Mouse (Mus musculus) heart, postnatal 36 days (tissue): ENCODE data around the gene Art3. TPM values are rescaled to one million over a fixed set of nuclear protein-coding genes. Genes with fewer than 3 reads are reported as not detected.
A peak's percentile ranks its signal among the peaks of the same experiment; 100 is the strongest.
"Not testable (repeated sequence)": the region's sequence is repeated elsewhere in the genome, so short reads cannot be mapped to it uniquely, and the experiment has no call there.

Source experiments
- DNase-seq, 2 experiments: peaks; one replicate each; pipeline ENCODE4 v3.0.0; 2021 to 2022
- intact Hi-C: fragments of 180-260 bp; cut with DNase I; formaldehyde crosslinking; loops from one replicate; pipeline ENCODE4 v1.15.1; 2025
- total RNA-seq, 2 experiments: library from RNA; stranded (reverse); gene quantifications; 2 replicates each; pipeline ENCODE4 v1.2.3; 2021

Gene Art3
- total RNA-seq, 2 experiments from 2014 or later, result 751 to 829 TPM

DNA sequence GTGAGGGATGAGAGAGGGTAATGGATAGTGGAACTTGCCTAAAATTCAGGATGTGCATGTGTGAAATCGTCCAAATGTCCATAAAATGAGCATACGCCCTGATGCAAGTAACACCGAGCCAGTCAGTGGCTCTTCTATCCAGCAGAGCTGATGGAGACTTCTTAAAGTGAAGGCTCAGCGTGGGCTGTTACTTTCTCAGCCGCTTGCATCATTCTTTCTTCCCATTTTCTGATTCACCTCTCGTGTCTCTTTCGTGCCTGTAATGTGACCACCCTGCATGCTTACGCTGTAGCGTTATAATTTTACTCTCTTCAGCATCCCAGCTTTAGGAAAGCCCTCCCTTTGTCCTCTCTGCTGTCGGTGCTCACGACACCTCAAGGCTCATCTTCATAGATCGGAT, 505 bp upstream of the Art3 start:
- intact Hi-C loops, result loop anchor here (2.0 kb wide), 1 partner anchor 18 kb away; the partner anchor contains the start of gene Cxcl10

DNA sequence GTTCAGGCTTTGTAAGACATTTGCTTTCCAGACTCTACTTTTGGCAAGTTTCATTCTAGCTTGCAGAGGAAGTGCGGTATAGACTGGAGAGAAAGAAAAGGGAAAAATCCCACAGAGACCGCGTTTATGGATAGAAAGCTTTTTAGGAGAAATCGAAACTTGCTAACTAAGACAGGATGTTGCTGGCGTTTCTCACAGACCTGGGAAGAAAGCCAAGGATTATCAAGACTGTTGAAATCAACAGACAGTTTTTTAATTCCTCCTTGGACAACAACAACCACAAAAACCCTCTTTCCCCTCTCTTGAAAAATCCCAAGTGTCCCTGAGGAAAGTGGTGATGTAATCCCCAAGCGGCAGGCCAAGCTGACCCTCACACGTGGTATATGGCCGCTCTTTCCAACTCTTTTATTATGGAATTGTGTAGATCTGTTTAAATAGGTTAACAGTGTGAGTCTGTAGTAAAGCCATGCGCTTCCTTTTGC, 773 bp downstream of the Art3 start:
- DNase-seq, result peak; percentile 53 to 65
- intact Hi-C loops, result loop anchor here (2.0 kb wide), 1 partner anchor 20 kb away; no protein-coding TSS in a partner anchor

More for the DNA sequence above, 505 bp upstream of the Art3 start:
- no peak for DNase-seq

DNA sequence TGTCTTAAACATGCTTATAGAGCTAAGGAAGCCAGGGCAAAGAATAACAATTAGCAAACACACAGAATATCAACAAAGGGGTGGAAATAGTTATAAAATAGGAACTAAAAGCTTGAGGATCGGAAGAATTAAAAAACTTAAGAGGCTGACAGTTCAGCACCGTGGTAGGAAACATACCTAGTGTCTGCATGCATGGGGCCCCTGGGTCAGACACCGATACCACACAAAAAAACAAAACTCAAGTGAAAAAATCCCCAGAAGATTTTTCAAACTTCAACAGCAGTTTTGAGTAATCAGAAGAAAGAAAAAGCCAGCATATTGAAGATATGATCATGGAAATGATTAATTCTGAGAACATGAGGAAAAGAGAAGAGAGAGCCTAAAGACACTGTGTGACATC, 5.1 kb downstream of the Art3 start:
- DNase-seq, result no peak
- intact Hi-C loops, result no loop called here

GRCm38 (mm10) chr5:92340606-92341005, 9.0 kb downstream of the Art3 start:
- intact Hi-C loops, result no loop called here
- DNase-seq, result no peak

DNA sequence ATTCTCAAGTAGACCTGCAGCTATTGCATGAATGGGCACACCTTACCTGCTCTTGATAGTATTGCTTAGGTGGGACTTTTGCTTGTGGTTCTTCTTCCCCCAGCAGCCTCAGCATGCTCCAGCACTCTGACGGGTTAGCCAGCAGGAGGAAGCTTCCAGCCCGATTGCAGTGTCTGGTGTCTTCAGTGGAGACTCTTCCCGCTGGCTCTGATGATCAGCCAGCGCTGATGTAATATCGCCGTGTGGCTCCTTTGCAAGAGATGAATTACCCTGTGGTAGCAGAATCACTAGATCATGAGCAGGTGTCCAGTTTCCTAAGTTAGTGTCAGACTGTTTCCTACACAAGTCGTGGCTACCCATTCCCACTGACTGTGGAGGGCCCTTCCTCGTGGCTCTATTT, 13.4 kb downstream of the Art3 start:
- DNase-seq, result no peak
- intact Hi-C loops, result no loop called here

DNA sequence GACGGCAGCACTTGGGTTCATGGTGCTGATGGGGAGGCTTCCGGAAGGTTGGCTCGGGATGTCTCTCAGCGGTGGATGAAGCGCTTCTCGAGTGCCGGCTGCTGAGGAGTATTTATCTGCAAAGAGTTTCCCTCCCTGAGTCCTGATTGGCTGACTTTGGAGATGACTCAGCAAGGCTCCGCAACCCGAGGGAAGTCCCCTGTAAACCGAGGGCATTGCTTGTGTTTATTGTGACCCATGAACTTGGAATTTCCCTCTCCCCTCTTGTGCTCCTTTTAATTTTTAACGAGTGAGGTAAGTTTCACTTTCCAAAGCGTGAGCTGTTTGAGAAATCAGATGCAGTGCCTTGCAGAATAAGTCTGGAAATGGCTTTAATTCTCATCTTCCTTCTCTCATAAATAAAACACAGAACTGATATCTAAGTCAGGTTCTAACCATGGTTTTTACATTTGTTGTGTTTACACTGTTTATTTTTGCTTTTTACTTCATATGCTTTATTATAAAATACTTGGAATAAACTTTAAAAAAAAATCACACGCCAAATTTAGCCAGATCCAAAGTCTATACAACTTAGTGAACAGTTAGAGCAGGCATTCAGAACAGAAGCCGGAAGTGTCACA, 17.3 kb downstream of the Art3 start, which contains the start of gene Cxcl10:
Gene Cxcl10 (minus strand): TSS at position 96 of the 620 bp plus-strand sequence.
- intact Hi-C loops, result loop anchor here (2.0 kb wide), 1 partner anchor 18 kb away; the partner anchor contains the start of gene Art3
- peak; percentile 43 to 46 for DNase-seq

- DNase-seq, result no peak
- intact Hi-C loops, result loop anchor here (2.0 kb wide), 1 partner anchor 19 kb away; the partner anchor contains the start of gene Art3
These were observed 18.1 kb downstream of the Art3 start for GRCm38 (mm10) chr5:92349731-92350130.

GRCm38 (mm10) chr5:92352716-92353115, 21.1 kb downstream of the Art3 start:
- DNase-seq, intact Hi-C loops: not testable (repeated sequence)

- intact Hi-C loops, result no loop called here
- DNase-seq, result peak; percentile 61 to 68
These were observed 21.9 kb downstream of the Art3 start for GRCm38 (mm10) chr5:92353517-92353916.

DNA sequence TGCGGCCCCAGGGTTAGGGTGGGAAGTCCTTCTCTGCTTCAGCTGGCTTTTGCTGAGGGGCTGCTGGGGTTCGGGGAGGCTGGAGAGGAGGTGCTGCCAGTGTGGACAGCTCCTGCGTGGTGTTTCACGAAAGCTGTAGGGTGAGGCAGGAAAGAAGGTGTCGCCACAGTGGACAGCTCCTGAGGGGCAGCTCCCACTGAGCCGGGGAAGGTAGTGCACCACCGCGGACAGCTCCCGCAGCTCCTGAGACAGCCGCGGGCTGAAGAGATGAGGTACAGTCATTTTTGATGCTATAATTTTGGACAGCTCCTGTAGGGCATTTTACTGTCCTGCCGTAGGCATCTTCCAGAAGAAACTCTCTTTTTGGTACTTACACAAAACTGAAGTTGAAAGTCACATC, 26.4 kb downstream of the Art3 start:
- intact Hi-C loops, result no loop called here
- DNase-seq, result no peak

GRCm38 (mm10) chr5:92358767-92359455, 27.3 kb downstream of the Art3 start:
- no peak for DNase-seq
- intact Hi-C loops, result no loop called here

DNA sequence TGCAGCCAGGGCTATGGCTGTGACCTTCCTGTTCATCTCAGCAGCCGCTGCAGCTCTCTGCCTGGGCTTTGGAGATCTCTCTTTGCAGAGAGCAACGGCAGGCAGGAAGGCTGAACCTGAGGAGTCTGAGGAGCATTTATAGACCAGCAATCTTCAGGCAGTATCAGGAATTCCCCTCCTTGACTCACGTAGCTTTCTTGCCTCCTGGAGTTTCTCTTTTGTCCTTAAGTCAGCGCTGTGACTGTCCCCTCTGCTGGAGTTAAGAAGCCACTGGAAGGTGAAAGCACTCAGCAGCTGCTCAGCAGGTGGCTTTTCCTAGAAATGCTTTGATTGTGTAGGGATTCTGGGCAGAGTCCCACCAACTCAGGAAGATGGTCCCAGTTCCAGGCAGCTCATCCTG, 31.6 kb downstream of the Art3 start:
- intact Hi-C loops, result no loop called here
- DNase-seq, result no peak

DNA sequence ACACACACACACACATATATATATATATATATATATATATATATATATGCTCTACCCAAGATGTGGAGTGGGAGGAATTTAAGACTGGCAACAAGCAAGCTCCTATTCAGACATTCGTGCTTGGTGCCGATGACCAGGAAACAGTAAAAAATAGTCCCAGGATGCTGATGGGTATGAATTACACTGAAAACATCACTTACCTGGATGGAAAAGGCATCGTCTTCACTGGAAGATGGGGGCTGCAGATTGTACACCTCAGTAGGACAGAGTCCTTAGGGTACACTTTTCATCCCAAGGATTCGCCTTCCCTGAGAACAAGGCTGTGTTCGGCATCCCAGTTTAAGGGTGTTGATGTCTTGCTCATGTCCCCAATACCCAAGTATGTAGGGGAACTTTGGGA, 32.4 kb downstream of the Art3 start:
- intact Hi-C loops, result no loop called here
- no peak for DNase-seq

GRCm38 (mm10) chr5:92365146-92365705, 33.6 kb downstream of the Art3 start:
- DNase-seq, result no peak
- intact Hi-C loops, result no loop called here

DNA sequence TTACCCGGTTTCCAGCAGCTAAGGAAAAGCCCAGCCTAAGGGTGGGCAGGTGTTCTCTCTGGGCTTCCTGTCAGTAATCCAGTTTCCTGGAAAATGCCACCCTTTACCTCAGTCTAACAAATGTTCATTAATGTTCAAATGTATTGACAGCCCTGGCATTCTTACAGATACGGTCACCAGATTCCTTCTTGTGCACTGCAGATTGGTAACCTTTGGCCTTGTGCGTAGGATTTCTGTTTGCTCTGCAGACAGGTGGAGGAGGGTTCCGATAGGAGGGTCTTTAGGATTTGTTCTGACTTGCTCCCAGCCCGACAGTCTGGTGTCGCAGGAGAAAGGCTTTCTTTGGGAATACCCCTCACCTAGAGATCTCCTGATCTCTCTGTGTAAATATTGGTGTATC, 34.9 kb downstream of the Art3 start:
- intact Hi-C loops, result no loop called here
- DNase-seq, result no peak

DNA sequence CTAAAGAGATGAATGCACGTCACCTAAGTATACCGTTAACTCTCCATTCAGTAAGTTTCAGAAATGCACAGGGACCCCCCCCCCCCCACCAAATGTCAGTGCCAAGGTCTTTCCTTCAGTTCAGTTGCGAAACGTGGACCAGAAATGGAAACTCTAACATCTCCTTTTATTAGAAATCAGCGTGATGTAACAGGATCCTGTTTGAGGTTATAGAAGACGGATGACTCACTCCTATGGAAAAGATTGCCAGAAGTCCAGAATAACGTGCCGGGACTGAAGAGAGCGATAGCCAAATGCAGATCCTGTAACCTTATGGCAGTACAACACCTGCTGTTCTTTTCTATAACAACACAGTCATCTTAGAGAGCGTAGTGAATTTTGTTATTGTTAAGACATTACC, 36.8 kb downstream of the Art3 start:
- intact Hi-C loops, result no loop called here

DNA sequence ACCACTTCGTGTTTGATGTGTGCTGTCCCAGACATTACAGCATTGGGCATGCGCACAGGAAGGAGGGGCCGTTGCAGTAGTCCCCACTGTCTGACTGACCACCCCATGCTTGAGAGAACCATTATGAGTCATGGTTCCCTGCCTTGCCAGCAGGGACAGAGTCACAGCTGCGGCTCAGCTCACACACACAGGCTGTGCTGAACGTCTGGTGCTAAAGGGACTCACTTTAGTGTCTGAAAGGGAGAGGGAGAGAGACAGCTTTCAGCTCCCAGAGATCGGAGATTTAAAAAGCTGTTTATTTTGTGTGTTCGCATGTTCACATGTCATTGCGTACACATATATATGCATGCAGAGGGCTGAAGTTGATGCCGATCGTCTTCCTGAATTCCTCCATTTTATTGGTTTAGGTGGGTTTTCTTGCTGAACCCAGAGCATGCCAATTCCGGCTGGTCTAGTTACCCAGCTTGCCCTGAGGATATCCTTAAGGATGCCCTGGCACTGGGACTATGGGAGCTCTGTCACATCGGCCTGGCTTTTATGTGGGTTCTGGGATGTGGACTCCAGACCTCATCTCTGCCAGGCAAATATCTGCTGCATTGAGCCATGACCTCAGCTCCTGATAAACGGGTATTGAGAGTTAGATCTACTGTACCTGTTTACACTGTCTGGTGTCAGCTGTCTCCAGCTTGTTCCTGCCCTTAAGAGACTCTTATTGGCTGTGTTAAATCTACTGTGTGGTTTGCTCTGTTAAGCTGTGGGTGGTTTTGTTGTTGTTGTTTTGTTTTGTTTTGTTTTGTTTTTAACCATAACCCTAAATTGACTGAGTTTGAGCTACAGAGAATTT, 37.7 kb downstream of the Art3 start:
- peak in 1 of 2 experiments; percentile 52 for DNase-seq
- intact Hi-C loops, result no loop called here

More for the DNA sequence above, 36.8 kb downstream of the Art3 start:
- no peak for DNase-seq

DNA sequence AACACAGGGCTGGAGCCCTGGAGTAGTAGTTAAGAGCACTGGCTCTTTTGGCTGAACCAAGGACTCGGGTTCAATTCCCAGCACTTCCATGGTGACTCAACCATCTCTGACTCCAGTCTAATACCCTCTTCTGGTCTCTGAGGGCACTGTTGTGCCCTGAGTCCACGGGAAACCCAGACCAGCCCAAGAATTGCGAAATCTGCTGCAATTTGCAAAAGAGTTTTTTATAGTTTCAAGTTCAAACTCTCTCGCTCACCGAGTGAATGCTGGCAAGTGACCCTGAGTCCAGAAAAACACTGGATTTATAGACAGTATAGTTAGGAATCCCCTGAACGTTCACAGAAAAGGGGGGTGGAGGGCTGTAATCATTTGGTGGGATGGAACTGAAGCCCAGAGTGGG, 38.8 kb downstream of the Art3 start:
- DNase-seq, result no peak
- intact Hi-C loops, result no loop called here

DNA sequence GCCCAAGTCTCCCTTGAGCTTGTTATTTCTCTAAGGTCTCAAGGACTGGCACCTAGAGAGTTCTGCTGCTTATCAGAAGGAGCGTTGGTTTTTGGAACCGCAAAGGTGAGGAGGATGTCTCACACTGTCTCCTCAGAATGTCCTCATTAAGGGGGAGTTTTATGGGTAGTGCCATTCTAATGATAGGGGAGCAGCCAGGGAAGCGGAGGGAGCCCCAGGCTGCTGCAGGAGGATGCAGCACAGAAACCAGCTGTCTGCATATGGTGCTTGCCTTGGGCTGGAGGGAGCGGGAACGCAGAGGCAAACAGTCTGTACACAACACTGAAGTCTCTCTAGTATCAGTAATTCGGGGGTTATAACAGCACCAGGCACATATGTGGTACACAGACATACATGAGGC, 39.3 kb downstream of the Art3 start:
- intact Hi-C loops, result no loop called here

DNA sequence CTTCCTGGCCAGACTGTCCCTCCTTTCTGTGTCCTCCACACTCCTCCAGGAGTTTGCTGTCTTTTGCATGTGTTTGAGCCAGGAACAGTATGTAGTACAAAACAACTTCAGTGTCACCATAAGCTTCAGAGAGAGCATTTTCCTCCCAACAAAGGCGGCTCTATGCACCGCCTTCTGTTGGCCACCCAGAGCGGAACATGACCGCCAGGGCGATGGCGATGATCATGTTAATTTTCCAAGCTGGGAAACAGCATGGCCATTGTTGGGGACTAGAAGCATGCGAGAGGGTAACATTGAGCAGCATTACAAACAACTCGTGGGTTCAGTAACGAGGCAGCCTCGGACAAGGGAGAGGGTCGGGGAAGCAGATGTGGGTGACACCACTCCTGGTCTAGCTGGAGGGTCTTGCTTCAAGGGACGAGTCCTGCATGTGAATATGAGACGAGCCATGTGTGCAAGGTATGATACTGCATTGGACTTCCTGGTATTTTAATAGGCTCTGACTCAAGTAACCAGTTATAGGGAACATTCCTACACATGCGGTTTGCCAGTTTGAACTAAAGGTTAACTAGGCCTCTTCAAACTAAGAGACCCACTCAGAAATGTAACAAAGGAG, 39.8 kb downstream of the Art3 start:
- no peak for DNase-seq
- intact Hi-C loops, result no loop called here

More for the DNA sequence above, 39.3 kb downstream of the Art3 start:
- no peak for DNase-seq
